Mouse (Mus musculus) liver, postnatal 0 days (tissue): Measurements from ENCODE around the gene Socs7.

ENCODE experiments used
- CTCF ChIP-seq: sonication (generic); IDR thresholded peaks from 2 replicates; pipeline ENCODE4 v1.5.1; 2016; ENCODE audit warnings: antibody characterized with exemption, low read depth
- EP300 ChIP-seq: IDR thresholded peaks from 2 replicates; pipeline ENCODE4 v1.6.1; 2016; ENCODE audit warnings: antibody characterized with exemption, low read depth, mild to moderate bottlenecking

DNA sequence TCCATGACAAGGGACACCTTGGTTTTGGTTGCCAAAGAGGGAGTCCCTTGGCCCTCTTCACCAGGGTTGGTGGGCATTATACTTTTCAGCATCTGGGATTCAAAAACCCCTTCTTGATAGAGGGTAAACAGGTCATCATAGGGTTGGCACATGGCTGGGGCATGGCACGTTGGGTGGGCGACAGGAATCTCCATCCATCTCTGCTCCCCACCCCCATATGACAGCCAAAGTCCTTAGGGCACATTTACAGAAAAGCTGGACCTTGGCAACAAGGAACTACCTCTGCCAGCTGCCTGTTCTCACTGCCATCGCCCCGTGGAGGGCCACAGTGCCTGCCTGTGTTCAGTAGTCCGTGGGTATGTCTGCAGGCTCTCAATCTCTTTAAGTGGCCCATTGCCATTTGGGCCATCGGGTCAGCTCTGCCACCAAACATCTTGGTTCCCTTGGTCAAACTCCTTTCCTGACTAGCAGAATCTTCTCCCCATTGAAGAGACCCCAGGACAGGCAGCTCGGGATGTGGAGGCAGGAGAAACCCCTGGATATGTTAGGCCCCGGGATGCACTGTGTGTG is 41.3 kb downstream of the Socs7 start:
- TF ChIP-seq EP300 (no peak), CTCF (no peak)
